Mouse (Mus musculus) inflammation-experienced regulatory T-cells, adult 6 months (primary cell): ENCODE data around the gene Dnmbp. TPM values are rescaled to one million over a fixed set of nuclear protein-coding genes. Genes with fewer than 3 reads are reported as not detected.

ENCODE experiments used
- ATAC-seq: one replicate; pipeline ENCODE4 v1.8.0; 2017
- polyA plus RNA-seq, 3 experiments: library from polyadenylated mRNA; unstranded; fragments of 100-300 nt; shearing (Covaris generic); gene quantifications; one replicate each; pipeline ENCODE4 v1.2.1; 2017

Gene Dnmbp
- polyA plus RNA-seq, 3 experiments from 2014 or later, result 3.5 to 7.0 (median 6.7) TPM

DNA sequence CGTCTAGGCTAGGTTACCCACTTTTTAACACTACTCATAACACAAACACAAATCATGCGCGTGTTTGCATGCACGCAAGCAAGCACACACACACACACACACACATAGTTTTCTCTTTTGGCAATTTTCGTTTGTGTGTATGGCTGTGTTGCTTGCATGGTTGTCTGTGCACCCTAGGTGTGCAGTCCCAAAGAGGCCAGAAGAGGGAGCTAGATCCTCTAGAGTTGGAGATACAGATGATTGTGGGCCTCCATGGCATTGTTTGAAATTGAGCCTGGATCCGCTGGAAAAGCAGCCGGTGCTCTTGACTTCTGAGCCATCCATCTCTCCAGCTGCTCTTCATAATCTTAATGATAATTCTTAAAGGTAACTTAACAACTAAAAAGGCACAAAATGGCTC is 33.5 kb downstream of the Dnmbp start:
- no peak for ATAC-seq

- ATAC-seq, result no peak
Observed at GRCm38 (mm10) chr19:43905985-43906384, 34.0 kb downstream of the Dnmbp start.

- no peak for ATAC-seq
Observed at GRCm38 (mm10) chr19:43905136-43905535, 34.9 kb downstream of the Dnmbp start.

GRCm38 (mm10) chr19:43904327-43904726 is 35.7 kb downstream of the Dnmbp start:
- no peak for ATAC-seq

GRCm38 (mm10) chr19:43902887-43903286 is 37.1 kb downstream of the Dnmbp start:
- ATAC-seq, result no peak

- ATAC-seq, result no peak
Observed at GRCm38 (mm10) chr19:43900690-43901089, 39.3 kb downstream of the Dnmbp start.

GRCm38 (mm10) chr19:43898547-43898946 is 41.4 kb downstream of the Dnmbp start:
- no peak for ATAC-seq

- no peak for ATAC-seq
Observed at GRCm38 (mm10) chr19:43896441-43896840, 43.5 kb downstream of the Dnmbp start.

DNA sequence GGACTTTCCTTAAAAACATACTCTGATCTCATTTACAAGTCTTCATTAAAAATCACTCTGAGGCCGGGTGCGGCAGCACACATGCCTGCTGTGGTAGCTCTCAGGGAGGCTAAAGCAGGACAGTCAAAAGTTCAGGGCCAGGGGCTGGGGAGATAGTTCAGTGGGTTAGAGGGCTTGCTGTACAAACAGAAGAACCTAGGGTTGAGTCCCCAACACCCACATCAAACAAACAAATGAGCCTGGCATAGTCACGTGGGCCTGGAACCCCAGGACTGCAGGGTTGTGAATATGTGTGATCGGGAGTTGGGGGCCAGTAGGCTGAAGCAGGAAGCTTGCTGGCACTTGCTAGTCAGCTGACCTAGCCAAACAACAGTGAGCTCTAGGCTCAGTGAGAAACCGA is 44.0 kb downstream of the Dnmbp start:
- ATAC-seq, result no peak

- no peak for ATAC-seq
Observed at GRCm38 (mm10) chr19:43894821-43895220, 45.2 kb downstream of the Dnmbp start.

GRCm38 (mm10) chr19:43894070-43894469 is 45.9 kb downstream of the Dnmbp start:
- no peak for ATAC-seq

DNA sequence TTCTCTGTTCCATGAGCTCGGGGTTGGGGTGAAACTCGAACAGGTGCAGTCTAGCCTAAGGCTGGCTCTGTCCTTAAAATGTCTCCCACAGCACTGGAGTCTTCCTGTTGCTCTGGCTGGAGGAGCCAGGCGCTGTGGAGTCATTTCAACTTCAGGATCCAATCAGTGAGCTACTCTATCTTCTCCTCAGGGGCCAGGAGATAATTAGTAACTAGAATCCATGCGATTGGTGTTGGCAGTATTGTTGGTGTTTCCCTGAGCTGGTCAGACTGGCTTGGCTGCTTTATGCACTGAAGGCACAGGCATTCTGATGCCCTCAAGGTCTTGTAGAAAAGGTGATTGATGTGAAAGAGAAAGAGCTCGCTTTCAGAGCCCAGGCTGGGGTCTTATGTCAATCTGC is 49.5 kb downstream of the Dnmbp start:
- no peak for ATAC-seq

GRCm38 (mm10) chr19:43887725-43888124 is 52.3 kb downstream of the Dnmbp start:
- ATAC-seq, result no peak

DNA sequence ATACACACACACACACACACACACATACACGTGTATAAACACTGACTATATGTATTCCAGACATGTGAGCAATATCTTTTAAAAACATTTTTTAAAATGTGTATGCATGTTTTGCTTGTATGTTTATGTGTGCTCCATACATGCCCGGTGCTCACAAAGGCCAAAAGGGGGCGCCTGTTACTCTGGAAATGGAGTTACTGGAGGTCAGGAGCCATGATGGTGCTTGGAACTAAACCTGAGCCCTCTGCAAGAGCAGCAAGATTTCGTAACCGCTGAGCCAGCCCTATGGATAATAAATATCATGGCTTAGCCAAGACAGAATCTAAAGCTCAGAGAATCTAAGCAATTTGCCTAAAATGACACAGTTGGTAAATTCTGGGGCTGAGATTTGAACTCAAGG is 52.7 kb downstream of the Dnmbp start:
- ATAC-seq, result no peak

GRCm38 (mm10) chr19:43886371-43887099 is 53.5 kb downstream of the Dnmbp start:
- no peak for ATAC-seq

DNA sequence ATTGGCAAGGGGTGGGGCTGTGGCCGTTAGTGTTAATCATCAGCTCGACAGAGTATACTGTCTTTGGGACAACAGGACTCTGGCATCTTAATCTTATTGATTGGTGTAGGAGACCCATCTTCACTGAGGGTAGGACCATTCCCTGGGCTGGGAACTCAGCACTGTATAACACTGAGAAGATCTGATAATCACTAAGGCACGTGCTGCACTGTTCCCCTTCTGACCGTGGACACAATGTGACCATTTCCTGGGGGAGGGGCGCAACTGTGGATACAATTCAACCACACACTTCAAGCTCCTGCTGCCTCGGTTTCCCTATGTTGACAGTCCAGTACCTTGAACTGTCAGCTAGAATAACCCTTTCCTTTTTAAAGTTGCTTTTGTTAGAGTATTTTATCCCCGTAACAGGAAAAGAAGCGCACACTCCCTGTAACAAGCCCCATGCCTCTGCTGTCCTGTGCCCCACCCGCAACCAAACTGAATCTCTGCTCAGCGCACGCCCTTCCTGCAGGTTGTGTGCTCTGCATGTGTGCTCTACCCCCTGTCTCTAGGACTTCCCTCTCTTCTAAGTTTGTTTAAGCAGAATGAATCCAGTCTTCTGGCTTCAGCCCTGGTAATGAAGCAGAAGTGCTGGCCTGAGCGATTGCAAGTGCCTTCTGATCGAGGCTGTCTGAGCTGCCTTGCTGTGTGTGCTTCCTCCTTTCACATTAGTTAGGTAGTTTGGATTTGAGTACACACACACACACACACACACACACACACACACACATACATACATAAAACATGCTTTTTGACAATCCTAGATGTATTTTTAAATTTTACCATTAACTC is 55.1 kb downstream of the Dnmbp start:
- no peak for ATAC-seq

DNA sequence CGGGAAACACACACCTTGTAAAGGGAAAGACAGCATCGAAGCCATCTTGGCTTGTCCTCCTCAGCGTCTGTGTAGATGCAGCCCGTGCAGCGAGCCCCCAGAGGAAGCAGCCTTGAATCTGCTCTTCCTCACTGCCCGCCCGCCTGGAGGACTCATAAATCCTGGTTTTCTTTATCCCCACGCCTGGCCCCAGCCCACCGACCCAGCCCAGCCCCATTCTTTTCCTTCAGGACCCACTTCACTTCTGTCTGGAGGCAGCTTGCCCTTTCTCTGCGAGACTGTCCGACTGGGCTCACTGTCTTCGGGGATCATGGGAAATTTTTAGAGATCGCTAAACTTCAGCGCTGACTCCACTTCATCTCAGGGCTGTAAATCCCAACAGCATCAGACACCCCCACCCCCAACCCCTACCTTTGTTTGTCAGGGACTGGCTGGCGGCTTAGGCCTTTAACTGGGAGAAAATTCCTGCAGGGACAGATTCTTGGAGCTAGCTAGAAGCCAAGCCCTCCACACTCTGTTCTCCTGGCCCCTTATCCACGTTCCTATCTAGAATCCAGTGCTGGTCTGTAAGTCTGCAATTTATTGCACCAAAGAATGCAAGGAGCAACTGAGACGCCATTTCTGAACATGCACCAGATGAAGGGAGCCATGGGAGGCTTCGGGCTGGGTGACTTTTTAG is 57.0 kb downstream of the Dnmbp start:
- no peak for ATAC-seq

GRCm38 (mm10) chr19:43881615-43882014 is 58.4 kb downstream of the Dnmbp start:
- no peak for ATAC-seq

DNA sequence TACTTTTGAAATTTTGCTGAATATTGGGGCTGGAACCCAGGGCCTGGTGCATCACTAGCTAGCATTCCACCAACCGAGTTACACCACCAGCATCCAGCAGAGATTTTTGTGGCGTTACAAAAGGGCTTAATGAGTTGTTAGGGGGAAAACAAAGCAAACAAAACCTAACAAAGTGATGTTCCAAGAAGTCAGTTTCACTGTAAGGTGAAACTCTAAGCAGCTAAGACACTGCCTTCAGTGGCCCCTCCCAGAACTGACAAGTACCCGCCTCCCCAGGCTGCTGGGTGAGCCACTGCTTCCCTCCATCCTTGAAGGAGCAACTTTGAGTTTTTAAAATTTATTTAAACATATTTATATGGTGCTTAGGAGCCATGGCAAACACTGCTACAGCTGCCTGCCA is 59.6 kb downstream of the Dnmbp start:
- no peak for ATAC-seq

GRCm38 (mm10) chr19:43879401-43880212 is 60.4 kb downstream of the Dnmbp start:
- ATAC-seq, result no peak

- ATAC-seq, result no peak
Observed at GRCm38 (mm10) chr19:43878111-43879092, 61.6 kb downstream of the Dnmbp start.
